Mouse (Mus musculus): Measurements from ENCODE around the gene Elovl2.

DNA sequence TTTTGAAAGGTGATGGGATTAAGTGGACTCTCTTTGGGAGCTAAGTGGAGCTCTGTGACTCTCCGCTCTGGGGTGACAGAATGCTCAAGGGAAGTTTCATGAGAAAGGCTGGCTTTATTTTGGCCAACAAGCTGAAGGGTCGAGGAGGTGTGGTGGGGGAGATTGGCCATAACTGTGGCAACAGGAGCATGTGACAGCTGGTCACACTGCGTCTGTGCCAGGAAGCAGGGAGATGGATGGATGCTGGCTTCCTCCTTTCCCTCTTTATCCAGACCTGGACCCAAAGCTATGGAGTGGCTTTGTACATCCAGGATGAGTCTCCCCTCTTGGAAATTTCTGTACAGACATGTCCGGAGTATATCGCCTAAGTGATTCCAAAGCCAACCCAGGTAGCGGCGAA is 13.0 kb upstream of the Elovl2 start:
- no peak for TF ChIP-seq GATA1 (IDR thresholded peaks at IDR 0.05; ENCODE audit: low read length)
- TF ChIP-seq TAL1 (IDR thresholded peaks at IDR 0.05; ENCODE audit: low read length), result no peak

All from erythroblast, embryonic 14.5 days (primary cell).